13 mouse cellular contexts compared by ENCODE assay signal in the genomic region with DNA sequence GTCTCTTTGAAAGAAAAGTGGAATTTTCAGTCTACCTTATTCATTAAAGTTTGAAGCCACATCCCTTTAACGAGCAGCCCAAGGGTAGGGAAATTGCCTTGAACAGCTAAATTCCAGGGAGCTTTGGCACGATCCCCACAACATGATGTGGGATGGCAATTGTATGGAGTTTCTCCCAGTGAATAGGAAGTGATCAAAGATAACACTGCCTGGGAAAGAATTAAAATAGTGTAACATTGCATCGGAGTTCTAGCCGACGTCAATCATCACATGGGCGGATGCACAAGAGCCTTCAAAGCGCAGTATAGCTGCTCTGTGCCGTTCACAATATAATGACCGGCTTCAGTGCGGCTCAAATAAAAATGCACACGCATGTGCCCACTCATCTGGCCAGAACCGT.
A peak's percentile ranks its signal among the peaks of the same experiment; 100 is the strongest.
DNase-seq lines count a peak whose midpoint lies in the region; ATAC-seq lines count a peak whose summit lies in the region.
"Had no signal": no experiment of that assay in that cellular context is flagged by ENCODE, and none has a peak within 500 bp of the region (broad histone marks: within the 10 kb centered on the region; RNA-seq: fewer than 3 reads in every experiment).

No protein-coding gene starts in this region.

- peaks cover 11% of the 10 kb centered on the region for H3K4me1 ChIP-seq in kidney, embryonic 14.5 days (ENCODE audit: control insufficient read depth, insufficient read depth, low read length)
- peaks cover 31% of the 10 kb centered on the region for H3K4me1 ChIP-seq in embryonic facial prominence, embryonic 13.5 days
- peaks cover 12% of the 10 kb centered on the region for H3K4me1 ChIP-seq in hindbrain, embryonic 14.5 days (replicated peaks; ENCODE audit: control insufficient read depth, insufficient read depth, low read length)
- H3K4me1 ChIP-seq in midbrain, embryonic 14.5 days (ENCODE audit: control insufficient read depth, insufficient read depth, low read length): peaks cover 20% of the 10 kb centered on the region

- no peaks in the 10 kb centered on the region for H3K27me3 ChIP-seq in kidney, embryonic 14.5 days (ENCODE audit: control insufficient read depth, insufficient read depth, low read length)
- no peaks in the 10 kb centered on the region for H3K27me3 ChIP-seq in embryonic facial prominence, embryonic 13.5 days
- H3K27me3 ChIP-seq in hindbrain, embryonic 14.5 days (ENCODE audit: control insufficient read depth, insufficient read depth, low read length): no peaks in the 10 kb centered on the region
- H3K27me3 ChIP-seq in midbrain, embryonic 14.5 days (ENCODE audit: control insufficient read depth, insufficient read depth, low read length): no peaks in the 10 kb centered on the region
- H3K27me3 ChIP-seq: Patski had no signal

- intact Hi-C loops in gastrocnemius, postnatal 14 days (cut with DNase I; ENCODE audit: low total_unique reads): no loop called here

- H3K36me3 ChIP-seq in kidney, embryonic 14.5 days (ENCODE audit: control insufficient read depth, insufficient read depth, low read length): no peaks in the 10 kb centered on the region
- no peaks in the 10 kb centered on the region for H3K36me3 ChIP-seq in embryonic facial prominence, embryonic 13.5 days
- no peaks in the 10 kb centered on the region for H3K36me3 ChIP-seq in hindbrain, embryonic 14.5 days (replicated peaks; ENCODE audit: control insufficient read depth, insufficient read depth)
- no peaks in the 10 kb centered on the region for H3K36me3 ChIP-seq in midbrain, embryonic 14.5 days (ENCODE audit: control insufficient read depth, insufficient read depth, low read length)

- H3K4me3 ChIP-seq in kidney, embryonic 14.5 days (ENCODE audit: low read length): no peak overlapping the region
- H3K4me3 ChIP-seq in embryonic facial prominence, embryonic 13.5 days: no peak overlapping the region
- no peak overlapping the region for H3K4me3 ChIP-seq in hindbrain, embryonic 14.5 days (replicated peaks; ENCODE audit: low read length)
- no peak overlapping the region for H3K4me3 ChIP-seq in midbrain, embryonic 14.5 days (replicated peaks; ENCODE audit: low read depth, low read length)
- H3K4me3 ChIP-seq: erythroblast, embryonic 14.5 days had no signal

- DNase-seq in kidney, adult 18-20 months: no peak
- DNase-seq in hindbrain, embryonic 14.5 days (ENCODE audit: low spot score): peak; percentile 43
- peak; percentile 60 for DNase-seq in midbrain, embryonic 14.5 days
- no peak for DNase-seq in gastrocnemius, postnatal 14 days
- no peak for DNase-seq in adrenal gland, postnatal 10 days
- DNase-seq: adrenal gland, postnatal 25 days; cerebellum, adult 9-10 months; lung, postnatal 14 days had no signal

- no peak overlapping the region for H3K27ac ChIP-seq in kidney, embryonic 14.5 days (ENCODE audit: low read depth, low read length)
- H3K27ac ChIP-seq in embryonic facial prominence, embryonic 13.5 days: peak overlapping the region; percentile 55; the same call in 1 of the 2 replicates
- peak overlapping the region; percentile 26; the same call in 1 of the 2 replicates for H3K27ac ChIP-seq in hindbrain, embryonic 14.5 days
- no peak overlapping the region for H3K27ac ChIP-seq in midbrain, embryonic 14.5 days (replicated peaks; ENCODE audit: low read depth, low read length)

- 46% methylated on average over 12 of the region's 12 CpGs for WGBS in kidney, embryonic 14.5 days
- WGBS in embryonic facial prominence, embryonic 13.5 days: 37% methylated on average over 12 of the region's 12 CpGs
- WGBS in hindbrain, embryonic 14.5 days: 17% methylated on average over 12 of the region's 12 CpGs
- 15% methylated on average over 12 of the region's 12 CpGs for WGBS in midbrain, embryonic 14.5 days

- ATAC-seq in kidney, embryonic 14.5 days (ENCODE audit: low FRiP score, low TSS enrichment): 0 out of 2 replicates have a peak, but pooled peaks have one; percentile 35
- ATAC-seq in embryonic facial prominence, embryonic 13.5 days (ENCODE audit: insufficient number of reproducible peaks, insufficient read depth, low FRiP score, low TSS enrichment, low read depth): no peak
- ATAC-seq in hindbrain, embryonic 14.5 days (ENCODE audit: low FRiP score): no peak
- no peak for ATAC-seq in midbrain, embryonic 14.5 days (ENCODE audit: low FRiP score, low TSS enrichment)
- ATAC-seq in megakaryocyte-erythroid progenitor cell, adult 5-6 weeks (replicated peaks; ENCODE audit: low FRiP score, low TSS enrichment, poor library complexity, severe bottlenecking): no peak
- ATAC-seq: Patski had no signal

- no peak overlapping the region for H3K4me2 ChIP-seq in kidney, embryonic 14.5 days (replicated peaks; ENCODE audit: low read depth, low read length)
- H3K4me2 ChIP-seq in embryonic facial prominence, embryonic 13.5 days: peak overlapping the region; percentile 32
- peak overlapping the region; percentile 11 for H3K4me2 ChIP-seq in hindbrain, embryonic 14.5 days (replicated peaks)
- peak overlapping the region; percentile 40 for H3K4me2 ChIP-seq in midbrain, embryonic 14.5 days (ENCODE audit: low read length)

- no peaks in the 10 kb centered on the region for H3K9me3 ChIP-seq in kidney, embryonic 14.5 days (ENCODE audit: control insufficient read depth, low read length)
- no peaks in the 10 kb centered on the region for H3K9me3 ChIP-seq in embryonic facial prominence, embryonic 13.5 days
- 0 out of 2 replicates have a peak, but pooled peaks cover 2% of the 10 kb centered on the region for H3K9me3 ChIP-seq in hindbrain, embryonic 14.5 days (ENCODE audit: control insufficient read depth, low read length)
- no peaks in the 10 kb centered on the region for H3K9me3 ChIP-seq in midbrain, embryonic 14.5 days (ENCODE audit: control insufficient read depth, low read length)

- H3K9ac ChIP-seq in kidney, embryonic 14.5 days (ENCODE audit: low read depth, low read length): no peak overlapping the region
- no peak overlapping the region for H3K9ac ChIP-seq in embryonic facial prominence, embryonic 13.5 days
- peak overlapping the region; percentile 29; the same call in 1 of the 2 replicates for H3K9ac ChIP-seq in hindbrain, embryonic 14.5 days
- 0 out of 2 replicates have a peak overlapping the region, but pooled peaks have one; percentile 16 for H3K9ac ChIP-seq in midbrain, embryonic 14.5 days (replicated peaks; ENCODE audit: low read length)

Comparison
In these comparisons a context has a peak if more than half of its experiments do, and no peak if none do; other contexts are left out.
1. H3K27ac ChIP-seq: peak in embryonic facial prominence, embryonic 13.5 days (single experiment) and hindbrain, embryonic 14.5 days (single experiment); none in kidney, embryonic 14.5 days (single experiment) and midbrain, embryonic 14.5 days (single experiment).
2. H3K9ac ChIP-seq: peak in hindbrain, embryonic 14.5 days (single experiment) and midbrain, embryonic 14.5 days (single experiment); none in kidney, embryonic 14.5 days (single experiment) and embryonic facial prominence, embryonic 13.5 days (single experiment).
3. DNase-seq: peak in hindbrain, embryonic 14.5 days (single experiment) and midbrain, embryonic 14.5 days (single experiment); none in kidney, adult 18-20 months (single experiment), gastrocnemius, postnatal 14 days (single experiment) and adrenal gland, postnatal 10 days (single experiment).